Mouse (Mus musculus): ENCODE results near the gene Nlgn3. TPM values are rescaled to one million over a fixed set of nuclear protein-coding genes. Genes with fewer than 3 reads are reported as not detected.

Gene Nlgn3
- polyA plus RNA-seq, 1 experiment from 2014 or later = 0.11 TPM

DNA sequence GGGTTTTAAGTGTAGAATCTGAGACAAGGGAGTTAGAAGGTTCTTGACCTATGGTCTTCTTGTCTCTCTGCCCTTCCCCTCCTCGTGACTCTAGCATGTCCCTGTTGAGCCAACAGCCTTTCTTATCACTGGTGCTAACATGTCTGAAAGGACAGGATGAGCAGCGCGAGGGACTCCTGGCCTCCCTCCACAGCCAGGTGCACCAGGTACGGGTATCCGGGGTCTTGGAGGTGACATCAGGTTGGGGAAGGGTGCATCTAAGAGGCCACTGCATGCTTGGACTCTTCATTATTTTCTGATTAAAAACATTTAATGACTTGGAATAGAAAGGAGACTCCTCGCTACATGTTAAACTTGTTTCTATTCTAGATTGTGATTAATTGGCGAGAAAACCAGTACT is 9.9 kb upstream of the Nlgn3 start:
- peak overlapping the region; percentile 93 for H3K27ac ChIP-seq (ENCODE audit: low read length)
- H3K9ac ChIP-seq (ENCODE audit: low read depth, low read length) = no peak overlapping the region
- 74% methylated on average over 7 of the region's 7 CpGs for WGBS (ENCODE audit: insufficient replicate concordance)
- no peaks in the 10 kb centered on the region for H3K9me3 ChIP-seq (replicated peaks; ENCODE audit: control insufficient read depth, low read length)
- peak overlapping the region; percentile 42 for H3K4me2 ChIP-seq (ENCODE audit: low read depth, low read length)
- H3K4me1 ChIP-seq (ENCODE audit: control insufficient read depth, low read depth, low read length) = peaks cover 41% of the 10 kb centered on the region
- H3K4me3 ChIP-seq (ENCODE audit: low read depth, low read length) = no peak overlapping the region
- ATAC-seq (ENCODE audit: low read depth) = no peak
- peaks cover 37% of the 10 kb centered on the region for H3K36me3 ChIP-seq (ENCODE audit: control insufficient read depth, insufficient read depth)
- no peaks in the 10 kb centered on the region; the same call in 1 of the 2 replicates for H3K27me3 ChIP-seq (ENCODE audit: control insufficient read depth, insufficient read depth, low read depth, low read length)

DNA sequence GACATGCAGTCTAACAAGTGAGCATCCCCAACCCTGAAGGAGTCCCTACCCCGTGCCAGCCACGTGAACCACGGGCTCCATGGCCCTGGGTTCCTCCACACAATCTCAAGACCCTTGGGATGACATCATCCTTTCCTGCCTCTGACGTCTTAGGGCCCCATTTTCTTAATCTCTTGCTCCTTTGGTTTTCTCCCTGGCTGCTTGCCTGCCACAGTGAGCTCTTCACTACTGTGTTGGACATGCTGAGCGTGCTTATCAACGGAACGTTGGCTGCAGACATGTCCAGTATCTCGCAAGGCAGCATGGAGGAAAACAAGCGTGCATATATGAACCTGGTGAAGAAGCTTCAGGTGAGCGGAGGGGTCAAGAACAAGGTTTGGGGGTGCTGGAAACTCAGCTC is 8.9 kb upstream of the Nlgn3 start:
- no peaks in the 10 kb centered on the region; the same call in 1 of the 2 replicates for H3K27me3 ChIP-seq (ENCODE audit: control insufficient read depth, insufficient read depth, low read depth, low read length)
- H3K4me3 ChIP-seq (ENCODE audit: low read depth, low read length) = no peak overlapping the region
- peaks cover 41% of the 10 kb centered on the region for H3K4me1 ChIP-seq (ENCODE audit: control insufficient read depth, low read depth, low read length)
- ATAC-seq (ENCODE audit: low read depth) = peak; percentile 35
- 55% methylated on average over 10 of the region's 10 CpGs for WGBS (ENCODE audit: insufficient replicate concordance)
- H3K36me3 ChIP-seq (ENCODE audit: control insufficient read depth, insufficient read depth) = peaks cover 39% of the 10 kb centered on the region
- H3K9me3 ChIP-seq (replicated peaks; ENCODE audit: control insufficient read depth, low read length) = no peaks in the 10 kb centered on the region
- peak overlapping the region; percentile 42 for H3K27ac ChIP-seq (ENCODE audit: low read length)
- no peak overlapping the region; the same call in 1 of the 2 replicates for H3K4me2 ChIP-seq (ENCODE audit: low read depth, low read length)
- H3K9ac ChIP-seq (ENCODE audit: low read depth, low read length) = 0 out of 2 replicates have a peak overlapping the region, but pooled peaks have one; percentile 26

DNA sequence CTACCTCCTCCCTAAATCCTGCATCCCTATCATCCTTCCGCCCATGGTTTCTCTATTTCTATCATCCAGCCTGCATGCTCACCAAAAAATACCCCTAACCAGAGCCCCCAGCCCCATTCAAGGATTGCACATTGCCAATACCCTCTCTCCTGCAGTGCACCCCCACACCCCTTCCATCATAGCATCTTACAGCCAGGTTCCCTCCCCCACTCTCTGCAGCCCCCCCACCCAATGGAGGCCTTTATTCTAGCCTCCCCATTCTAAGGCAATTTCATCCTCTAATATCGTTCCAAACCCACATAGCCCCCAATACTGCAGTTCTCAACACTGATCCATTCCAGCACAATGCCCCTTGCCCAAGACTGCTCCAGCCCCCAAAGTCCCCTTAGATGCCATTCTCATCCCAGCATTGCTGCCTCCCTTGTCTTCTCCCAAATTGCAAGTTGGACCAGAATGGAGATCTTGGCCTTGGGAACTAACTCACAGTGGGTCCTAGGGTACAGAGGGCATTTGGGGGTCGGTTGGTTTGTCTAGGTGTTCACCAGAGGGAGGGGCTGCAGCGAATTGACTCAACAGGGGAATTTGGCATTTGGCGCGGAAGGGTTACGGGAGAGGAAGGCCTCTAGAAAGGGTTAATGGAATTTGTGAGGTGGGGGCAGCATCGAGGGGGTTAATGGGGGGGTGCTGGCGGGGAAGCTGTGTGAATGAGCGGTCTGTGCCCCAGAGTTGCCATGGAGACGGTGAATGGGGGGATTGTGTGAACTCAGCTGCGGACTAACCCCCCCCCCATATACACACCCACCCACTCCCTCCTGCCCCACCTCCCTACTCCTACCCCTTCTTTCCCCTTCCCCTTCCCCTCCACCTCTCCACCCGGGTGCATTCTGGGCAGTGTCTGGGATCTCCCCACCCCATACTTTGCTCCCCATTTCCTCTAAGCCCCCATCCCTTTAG is 782 bp downstream of the Nlgn3 start:
- Histone ChIP-seq H3K9ac (ENCODE audit: low read depth, low read length) (no peak overlapping the region), H3K27ac (ENCODE audit: low read length) (no peak overlapping the region), H3K4me2 (ENCODE audit: low read depth, low read length) (no peak overlapping the region), H3K9me3 (replicated peaks; ENCODE audit: control insufficient read depth, low read length) (no peaks in the 10 kb centered on the region), H3K4me3 (ENCODE audit: low read depth, low read length) (no peak overlapping the region), H3K27me3 (ENCODE audit: control insufficient read depth, insufficient read depth, low read depth, low read length) (peaks cover 9% of the 10 kb centered on the region), H3K4me1 (ENCODE audit: control insufficient read depth, low read depth, low read length) (no peaks in the 10 kb centered on the region), H3K36me3 (ENCODE audit: control insufficient read depth, insufficient read depth) (peaks cover 10% of the 10 kb centered on the region)
- no peak for ATAC-seq (ENCODE audit: low read depth)
- WGBS (ENCODE audit: insufficient replicate concordance) = 34% methylated on average over 13 of the region's 13 CpGs

- WGBS (ENCODE audit: insufficient replicate concordance) = 50% methylated on average over 13 of the region's 13 CpGs
- Histone ChIP-seq H3K27ac (ENCODE audit: low read length) (no peak overlapping the region), H3K9me3 (replicated peaks; ENCODE audit: control insufficient read depth, low read length) (no peaks in the 10 kb centered on the region), H3K4me3 (ENCODE audit: low read depth, low read length) (no peak overlapping the region), H3K9ac (ENCODE audit: low read depth, low read length) (no peak overlapping the region), H3K4me2 (ENCODE audit: low read depth, low read length) (no peak overlapping the region), H3K4me1 (ENCODE audit: control insufficient read depth, low read depth, low read length) (no peaks in the 10 kb centered on the region), H3K27me3 (ENCODE audit: control insufficient read depth, insufficient read depth, low read depth, low read length) (peaks cover 9% of the 10 kb centered on the region), H3K36me3 (ENCODE audit: control insufficient read depth, insufficient read depth) (peaks cover 8% of the 10 kb centered on the region)
- ATAC-seq (ENCODE audit: low read depth) = no peak
These were observed 1.6 kb downstream of the Nlgn3 start for GRCm38 (mm10) chrX:101300427-101301030.

DNA sequence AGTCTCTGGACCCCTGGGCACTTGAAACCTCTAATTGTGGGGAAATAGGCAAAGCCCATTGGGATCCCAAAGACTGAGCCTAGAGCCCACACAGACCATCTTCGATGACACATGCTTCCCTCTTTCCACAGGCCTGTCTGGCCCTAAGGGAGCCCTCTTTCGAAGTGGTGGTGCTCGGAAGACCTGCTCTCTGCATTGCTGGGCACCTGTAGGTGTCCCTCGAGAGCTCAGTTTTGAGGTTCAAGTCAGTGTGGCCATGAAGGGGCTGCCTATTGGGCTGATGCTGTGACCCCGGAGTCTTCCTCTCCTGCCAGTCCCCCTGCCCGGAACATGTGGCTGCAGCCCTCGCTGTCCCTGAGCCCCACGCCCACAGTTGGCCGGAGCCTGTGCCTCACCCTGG is 2.7 kb downstream of the Nlgn3 start:
- peaks cover 12% of the 10 kb centered on the region for H3K27me3 ChIP-seq (ENCODE audit: control insufficient read depth, insufficient read depth, low read depth, low read length)

GRCm38 (mm10) chrX:101304646-101305045 is 5.7 kb downstream of the Nlgn3 start:
- no peak overlapping the region for H3K4me3 ChIP-seq (ENCODE audit: low read depth, low read length)
- 43% methylated on average over 2 of the region's 2 CpGs for WGBS (ENCODE audit: insufficient replicate concordance)
- no peaks in the 10 kb centered on the region for H3K4me1 ChIP-seq (ENCODE audit: control insufficient read depth, low read depth, low read length)
- H3K27ac ChIP-seq (ENCODE audit: low read length) = no peak overlapping the region
- no peaks in the 10 kb centered on the region for H3K36me3 ChIP-seq (ENCODE audit: control insufficient read depth, insufficient read depth)
- peaks cover 15% of the 10 kb centered on the region for H3K27me3 ChIP-seq (ENCODE audit: control insufficient read depth, insufficient read depth, low read depth, low read length)
- ATAC-seq (ENCODE audit: low read depth) = no peak
- no peaks in the 10 kb centered on the region for H3K9me3 ChIP-seq (replicated peaks; ENCODE audit: control insufficient read depth, low read length)
- H3K9ac ChIP-seq (ENCODE audit: low read depth, low read length) = no peak overlapping the region
- no peak overlapping the region for H3K4me2 ChIP-seq (ENCODE audit: low read depth, low read length)

More for the DNA sequence above, 2.7 kb downstream of the Nlgn3 start:
- ATAC-seq (ENCODE audit: low read depth) = no peak
- Histone ChIP-seq H3K4me3 (ENCODE audit: low read depth, low read length) (no peak overlapping the region), H3K4me1 (ENCODE audit: control insufficient read depth, low read depth, low read length) (no peaks in the 10 kb centered on the region), H3K36me3 (ENCODE audit: control insufficient read depth, insufficient read depth) (peaks cover 8% of the 10 kb centered on the region), H3K9me3 (replicated peaks; ENCODE audit: control insufficient read depth, low read length) (no peaks in the 10 kb centered on the region), H3K9ac (ENCODE audit: low read depth, low read length) (no peak overlapping the region), H3K27ac (ENCODE audit: low read length) (no peak overlapping the region), H3K4me2 (ENCODE audit: low read depth, low read length) (no peak overlapping the region)
- WGBS (ENCODE audit: insufficient replicate concordance) = 71% methylated on average over 9 of the region's 9 CpGs

DNA sequence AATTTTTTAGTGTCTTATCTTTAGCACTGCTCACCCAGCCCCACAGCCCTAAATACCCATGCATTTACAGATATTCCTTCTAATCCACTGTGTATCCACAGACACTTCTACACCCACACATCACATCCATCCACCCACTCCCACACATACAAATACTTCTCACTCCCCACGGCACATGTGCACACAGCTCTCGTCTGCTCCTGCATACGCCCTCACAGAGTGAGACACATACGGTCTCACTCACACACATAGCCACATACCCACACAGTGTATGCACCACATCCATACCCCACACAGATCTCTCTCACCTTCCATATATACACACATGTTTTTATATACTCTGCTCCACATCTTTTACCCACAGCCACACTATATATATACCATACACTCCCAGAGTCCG is 10.3 kb downstream of the Nlgn3 start:
- no peak overlapping the region for H3K9ac ChIP-seq (ENCODE audit: low read depth, low read length)
- ATAC-seq (ENCODE audit: low read depth) = no peak
- no peak overlapping the region for H3K4me2 ChIP-seq (ENCODE audit: low read depth, low read length)

DNA sequence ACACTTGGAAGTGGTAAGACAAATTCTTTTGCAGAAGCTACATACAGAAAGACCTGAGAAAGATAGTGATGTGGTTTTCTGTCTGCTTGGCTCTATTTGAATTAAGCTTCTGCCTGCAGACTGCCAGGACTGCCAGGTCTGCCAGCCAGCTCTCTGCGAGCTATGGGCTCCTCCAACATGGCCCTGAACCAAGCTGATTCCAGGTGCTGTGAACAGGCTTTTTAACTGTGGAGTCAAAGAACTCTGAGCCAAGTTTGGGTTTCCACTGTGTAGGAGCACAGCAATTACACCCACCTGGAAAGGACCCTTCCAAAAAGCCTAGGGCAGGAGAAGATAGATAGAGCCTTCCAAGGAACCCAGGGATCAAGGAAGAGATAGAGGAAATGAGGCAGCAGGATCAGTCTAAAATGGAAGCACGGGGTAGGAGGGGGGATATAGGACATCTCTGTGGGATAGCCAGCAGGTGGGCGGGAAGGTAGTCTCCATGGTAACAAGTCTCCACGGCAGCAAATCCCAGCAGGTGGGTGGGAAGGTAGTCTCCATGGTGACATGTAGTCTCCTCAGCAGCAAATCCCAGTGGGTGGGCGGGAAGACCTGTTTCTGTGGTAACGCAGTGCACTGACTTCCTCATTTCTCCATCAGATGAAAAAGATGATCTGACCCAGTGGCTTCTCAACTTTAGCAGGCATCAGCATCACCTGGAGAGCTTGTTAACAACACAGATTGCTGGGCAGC is 14.8 kb downstream of the Nlgn3 start:
- no peak overlapping the region for H3K9ac ChIP-seq (ENCODE audit: low read depth, low read length)
- H3K4me3 ChIP-seq (ENCODE audit: low read depth, low read length) = no peak overlapping the region
- H3K9me3 ChIP-seq (replicated peaks; ENCODE audit: control insufficient read depth, low read length) = no peaks in the 10 kb centered on the region
- no peak overlapping the region for H3K4me2 ChIP-seq (ENCODE audit: low read depth, low read length)
- H3K4me1 ChIP-seq (ENCODE audit: control insufficient read depth, low read depth, low read length) = no peaks in the 10 kb centered on the region
- WGBS (ENCODE audit: insufficient replicate concordance) = 42% methylated on average over 6 of the region's 6 CpGs
- H3K27ac ChIP-seq (ENCODE audit: low read length) = no peak overlapping the region
- peaks cover 15% of the 10 kb centered on the region for H3K27me3 ChIP-seq (ENCODE audit: control insufficient read depth, insufficient read depth, low read depth, low read length)
- H3K36me3 ChIP-seq (ENCODE audit: control insufficient read depth, insufficient read depth) = no peaks in the 10 kb centered on the region
- ATAC-seq (ENCODE audit: low read depth) = no peak

More for the DNA sequence above, 10.3 kb downstream of the Nlgn3 start:
- Histone ChIP-seq H3K27ac (ENCODE audit: low read length) (no peak overlapping the region), H3K4me1 (ENCODE audit: control insufficient read depth, low read depth, low read length) (no peaks in the 10 kb centered on the region), H3K36me3 (ENCODE audit: control insufficient read depth, insufficient read depth) (no peaks in the 10 kb centered on the region), H3K4me3 (ENCODE audit: low read depth, low read length) (no peak overlapping the region), H3K9me3 (replicated peaks; ENCODE audit: control insufficient read depth, low read length) (no peaks in the 10 kb centered on the region), H3K27me3 (ENCODE audit: control insufficient read depth, insufficient read depth, low read depth, low read length) (peaks cover 20% of the 10 kb centered on the region)
- 69% methylated on average over 5 of the region's 5 CpGs for WGBS (ENCODE audit: insufficient replicate concordance)
